32 mouse cellular contexts compared by ENCODE assay signal in genomic region chr11:94314098-94314652, GRCm38 (mm10). TPM values are rescaled to one million over a fixed set of nuclear protein-coding genes. Genes with fewer than 3 reads are reported as not detected.
A peak's percentile ranks its signal among the peaks of the same experiment; 100 is the strongest.
DNase-seq lines count a peak whose midpoint lies in the region; ATAC-seq lines count a peak whose summit lies in the region.
"Had no signal": no experiment of that assay in that cellular context is flagged by ENCODE, and none has a peak within 500 bp of the region (broad histone marks: within the 10 kb centered on the region; RNA-seq: fewer than 3 reads in every experiment).

No protein-coding gene starts in this region.

- H3K9ac ChIP-seq in heart, embryonic 11.5 days (ENCODE audit: low read depth, low read length): no peak overlapping the region
- no peak overlapping the region for H3K9ac ChIP-seq in limb, embryonic 15.5 days
- H3K9ac ChIP-seq in liver, embryonic 12.5 days: peak overlapping the region; percentile 20; the same call in 1 of the 2 replicates
- H3K9ac ChIP-seq: limb, embryonic 12.5 days; lung, embryonic 14.5 days; midbrain, embryonic 12.5 days had no signal

- H3K36me3 ChIP-seq in heart, embryonic 11.5 days (ENCODE audit: control insufficient read depth, insufficient read depth, low read length): peaks cover 3% of the 10 kb centered on the region; the same call in 1 of the 2 replicates
- H3K36me3 ChIP-seq in limb, embryonic 15.5 days: 0 out of 2 replicates have a peak, but pooled peaks cover 3% of the 10 kb centered on the region
- H3K36me3 ChIP-seq in limb, embryonic 10.5 days: peaks cover 43% of the 10 kb centered on the region
- peaks cover 57% of the 10 kb centered on the region for H3K36me3 ChIP-seq in liver, embryonic 12.5 days

- ATAC-seq in heart, embryonic 11.5 days (replicated peaks; ENCODE audit: insufficient number of reproducible peaks, low FRiP score, low TSS enrichment): no peak
- ATAC-seq in limb, embryonic 15.5 days (ENCODE audit: insufficient number of reproducible peaks, low FRiP score, low TSS enrichment, low read depth): no peak
- peak; percentile 47 for ATAC-seq in liver, embryonic 12.5 days
- ATAC-seq in megakaryocyte progenitor cell, adult 5-6 weeks (replicated peaks; ENCODE audit: poor library complexity): peak; percentile 41
- ATAC-seq: forebrain, embryonic 16.5 days; hindbrain, postnatal 0 days; intestine, embryonic 16.5 days had no signal

- H3K4me2 ChIP-seq in heart, embryonic 11.5 days: no peak overlapping the region
- no peak overlapping the region for H3K4me2 ChIP-seq in limb, embryonic 15.5 days
- H3K4me2 ChIP-seq in liver, embryonic 12.5 days: peak overlapping the region; percentile 34
- H3K4me2 ChIP-seq: limb, embryonic 12.5 days; lung, embryonic 14.5 days; midbrain, embryonic 12.5 days had no signal

- no peak overlapping the region for H3K4me3 ChIP-seq in heart, embryonic 11.5 days (ENCODE audit: low read depth, low read length)
- H3K4me3 ChIP-seq in limb, embryonic 15.5 days: no peak overlapping the region
- no peak overlapping the region for H3K4me3 ChIP-seq in limb, embryonic 10.5 days
- H3K4me3 ChIP-seq in liver, embryonic 12.5 days: no peak overlapping the region
- H3K4me3 ChIP-seq: forebrain, embryonic 10.5 days; hindbrain, embryonic 10.5 days; limb, embryonic 12.5 days; midbrain, embryonic 12.5 days had no signal

- no peaks in the 10 kb centered on the region for H3K27me3 ChIP-seq in heart, embryonic 11.5 days (ENCODE audit: control insufficient read depth, insufficient read depth, low read length)
- H3K27me3 ChIP-seq in limb, embryonic 15.5 days: no peaks in the 10 kb centered on the region
- H3K27me3 ChIP-seq in limb, embryonic 10.5 days (ENCODE audit: low read depth, poor library complexity, severe bottlenecking): no peaks in the 10 kb centered on the region
- H3K27me3 ChIP-seq in liver, embryonic 12.5 days (replicated peaks): no peaks in the 10 kb centered on the region
- H3K27me3 ChIP-seq: limb, embryonic 12.5 days; midbrain, embryonic 12.5 days had no signal

- peak overlapping the region; percentile 19; the same call in 1 of the 2 replicates for H3K27ac ChIP-seq in heart, embryonic 11.5 days (ENCODE audit: low read depth, low read length)
- peak overlapping the region; percentile 34; the same call in 1 of the 2 replicates for H3K27ac ChIP-seq in limb, embryonic 15.5 days
- no peak overlapping the region for H3K27ac ChIP-seq in limb, embryonic 10.5 days
- peak overlapping the region; percentile 49 for H3K27ac ChIP-seq in liver, embryonic 12.5 days
- H3K27ac ChIP-seq: forebrain, embryonic 10.5 days; hindbrain, embryonic 10.5 days; hindbrain, postnatal 0 days; limb, embryonic 12.5 days; midbrain, embryonic 12.5 days had no signal

- peaks cover 37% of the 10 kb centered on the region for H3K4me1 ChIP-seq in heart, embryonic 11.5 days (ENCODE audit: control insufficient read depth, insufficient read depth, low read length)
- H3K4me1 ChIP-seq in limb, embryonic 15.5 days: peaks cover 19% of the 10 kb centered on the region; the same call in 1 of the 2 replicates
- peaks cover 16% of the 10 kb centered on the region for H3K4me1 ChIP-seq in limb, embryonic 10.5 days
- H3K4me1 ChIP-seq in liver, embryonic 12.5 days: peaks cover 85% of the 10 kb centered on the region

- WGBS in heart, embryonic 11.5 days (ENCODE audit: insufficient replicate concordance): 50% methylated on average over 2 of the region's 2 CpGs
- 75% methylated on average over 2 of the region's 2 CpGs for WGBS in limb, embryonic 15.5 days
- 92% methylated on average over 2 of the region's 2 CpGs for WGBS in limb, embryonic 10.5 days
- WGBS in liver, embryonic 12.5 days (ENCODE audit: insufficient replicate concordance): 18% methylated on average over 2 of the region's 2 CpGs

- DNase-seq in heart, adult 8-10 months (ENCODE audit: low spot score): no peak
- no peak for DNase-seq in limb, embryonic 10.5 days (ENCODE audit: low spot score)
- no peak for DNase-seq in urinary bladder, postnatal 25 days (ENCODE audit: low spot score)
- no peak for DNase-seq in thymus, postnatal 36 days
- DNase-seq: adrenal gland, postnatal 36 days; cerebellum, adult 9-11 months; gastrocnemius, postnatal 25 days; kidney, postnatal 25 days; layer of hippocampus, postnatal 36 days; lung, embryonic 14.5 days; lung, postnatal 36 days; right cerebral cortex, postnatal 14 days; spleen, adult 18-20 months; thymus, postnatal 14 days had no signal

- H3K9me3 ChIP-seq in heart, embryonic 11.5 days (replicated peaks; ENCODE audit: control insufficient read depth, low read length): no peaks in the 10 kb centered on the region
- no peaks in the 10 kb centered on the region for H3K9me3 ChIP-seq in limb, embryonic 15.5 days
- no peaks in the 10 kb centered on the region for H3K9me3 ChIP-seq in limb, embryonic 10.5 days (replicated peaks)
- H3K9me3 ChIP-seq in liver, embryonic 12.5 days (replicated peaks): no peaks in the 10 kb centered on the region
- H3K9me3 ChIP-seq: forebrain, embryonic 10.5 days; hindbrain, embryonic 10.5 days; limb, embryonic 12.5 days; midbrain, embryonic 12.5 days had no signal

RNA-seq across cellular contexts. Expression of gene Luc7l3, which starts 7.6 kb away (rescaled TPM):
- polyA plus RNA-seq in heart, embryonic 11.5 days (2014; fragmentation: Nextera tagmentation; extraction: Ambion mirVana): 77.9 and 79.4 TPM in 2 replicates
- 10 to 100 TPM; 25.6 to 34.4 (median 31.3) TPM for total RNA-seq in heart, adult 8-10 months (2022)
- 96.9 and 105 TPM in 2 replicates for polyA plus RNA-seq in limb, embryonic 15.5 days (2015; fragmentation: Nextera tagmentation; extraction: Ambion mirVana)
- polyA plus RNA-seq in limb, embryonic 10.5 days (2016; fragmentation: Nextera tagmentation; extraction: Ambion mirVana): 89.9 and 107 TPM in 2 replicates
- polyA plus RNA-seq in liver, embryonic 12.5 days (2016; fragmentation: Nextera tagmentation; extraction: Ambion mirVana): 67.1 and 67.4 TPM in 2 replicates
- total RNA-seq in megakaryocyte progenitor cell, adult 5-6 weeks (2015): 160 and 188 TPM in 2 replicates
- total RNA-seq in megakaryocyte progenitor cell, adult 5-6 weeks (2017): 289 and 470 TPM in 2 replicates

RNA-seq across cellular contexts. Expression of gene Ankrd40, which starts 13.6 kb away (rescaled TPM):
- polyA plus RNA-seq in heart, embryonic 11.5 days (2014; fragmentation: Nextera tagmentation; extraction: Ambion mirVana): 34.3 and 34.9 TPM in 2 replicates
- 100 to 1,000 TPM; 255 to 327 (median 301) TPM for total RNA-seq in heart, adult 8-10 months (2022)
- polyA plus RNA-seq in limb, embryonic 15.5 days (2015; fragmentation: Nextera tagmentation; extraction: Ambion mirVana): 19.9 and 21.7 TPM in 2 replicates
- polyA plus RNA-seq in limb, embryonic 10.5 days (2016; fragmentation: Nextera tagmentation; extraction: Ambion mirVana): 18.1 and 21.3 TPM in 2 replicates
- polyA plus RNA-seq in liver, embryonic 12.5 days (2016; fragmentation: Nextera tagmentation; extraction: Ambion mirVana): 15.7 and 15.9 TPM in 2 replicates
- total RNA-seq in megakaryocyte progenitor cell, adult 5-6 weeks (2015): 18.8 and 21.7 TPM in 2 replicates
- 59.6 and 77.8 TPM in 2 replicates for total RNA-seq in megakaryocyte progenitor cell, adult 5-6 weeks (2017)

RNA-seq across cellular contexts. Expression of gene Gm21885, which starts 32.5 kb away (rescaled TPM):
- not detected in 2 replicates for polyA plus RNA-seq in heart, embryonic 11.5 days (2014; fragmentation: Nextera tagmentation; extraction: Ambion mirVana)
- under 1 TPM in 1 of 4 experiments, not detected in 3; 0.40 TPM for total RNA-seq in heart, adult 8-10 months (2022)
- polyA plus RNA-seq in limb, embryonic 15.5 days (2015; fragmentation: Nextera tagmentation; extraction: Ambion mirVana): 0.19 TPM in 1 of 2 replicates, not detected in the other
- not detected in 2 replicates for polyA plus RNA-seq in limb, embryonic 10.5 days (2016; fragmentation: Nextera tagmentation; extraction: Ambion mirVana)
- polyA plus RNA-seq in liver, embryonic 12.5 days (2016; fragmentation: Nextera tagmentation; extraction: Ambion mirVana): 0.29 TPM in 1 of 2 replicates, not detected in the other
- not detected in 2 replicates for total RNA-seq in megakaryocyte progenitor cell, adult 5-6 weeks (2015)
- total RNA-seq in megakaryocyte progenitor cell, adult 5-6 weeks (2017): not detected in 2 replicates
- total RNA-seq: adrenal gland, adult 18-20 months; adrenal gland, postnatal 36 days; gastrocnemius, postnatal 25 days; hindbrain, postnatal 0 days; layer of hippocampus, adult 8-10 months; layer of hippocampus, postnatal 36 days; left cerebral cortex, postnatal 10 days had no signal
- polyA plus RNA-seq: cortical plate, adult 2 months; embryonic facial prominence, embryonic 11.5 days; forebrain, embryonic 10.5 days; hindbrain, embryonic 10.5 days; hindbrain, postnatal 0 days; limb, embryonic 12.5 days; neural tube, embryonic 11.5 days; testis, adult 2 months had no signal

Comparison
In these comparisons a context has a peak if more than half of its experiments do, and no peak if none do; other contexts are left out.
1. ATAC-seq: peak in liver, embryonic 12.5 days (single experiment) and megakaryocyte progenitor cell, adult 5-6 weeks (single experiment); none in heart, embryonic 11.5 days (single experiment) and limb, embryonic 15.5 days (single experiment).